Mouse (Mus musculus): ENCODE data around the gene Sds. TPM values are rescaled to one million over a fixed set of nuclear protein-coding genes. Genes with fewer than 3 reads are reported as not detected.

The Sds gene
- total RNA-seq, 2 experiments from 2014 or later = not detected

DNA sequence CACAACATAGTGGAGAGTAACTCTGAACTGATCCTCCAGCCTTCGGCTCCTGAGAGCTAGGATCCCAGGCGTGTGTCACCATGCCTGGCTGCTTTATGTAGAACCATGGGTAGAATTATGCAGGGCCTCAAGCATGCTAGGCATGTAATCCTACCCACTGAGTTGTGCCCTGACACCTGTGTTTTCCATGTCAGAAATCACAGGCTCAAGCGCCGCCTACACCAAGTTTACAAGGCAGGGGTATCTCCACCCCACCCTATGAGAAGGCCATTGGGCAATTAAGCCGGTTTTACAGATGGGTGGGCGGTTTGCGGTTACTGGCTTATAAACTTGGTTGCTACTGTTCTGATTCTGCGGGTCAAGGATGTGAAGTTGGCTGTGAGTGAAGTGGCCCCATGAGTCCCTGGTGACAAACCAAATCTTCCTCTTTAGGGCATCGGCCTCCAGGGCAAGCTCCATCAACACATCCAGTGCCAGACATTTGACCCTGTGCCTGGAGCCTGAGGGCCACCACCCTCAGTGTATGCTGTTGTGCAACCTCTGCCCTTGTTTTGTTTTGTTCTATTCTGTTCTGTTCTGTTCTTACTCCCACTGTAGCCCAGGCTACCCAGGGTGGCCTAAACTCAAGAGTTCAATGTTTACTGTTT is 37.8 kb downstream of the Sds start:
- no peak for DNase-seq (ENCODE audit: low spot score in 2 of 2)

GRCm38 (mm10) chr5:120514754-120515153 is 38.4 kb downstream of the Sds start:
- DNase-seq (ENCODE audit: low spot score in 2 of 2) = no peak

DNA sequence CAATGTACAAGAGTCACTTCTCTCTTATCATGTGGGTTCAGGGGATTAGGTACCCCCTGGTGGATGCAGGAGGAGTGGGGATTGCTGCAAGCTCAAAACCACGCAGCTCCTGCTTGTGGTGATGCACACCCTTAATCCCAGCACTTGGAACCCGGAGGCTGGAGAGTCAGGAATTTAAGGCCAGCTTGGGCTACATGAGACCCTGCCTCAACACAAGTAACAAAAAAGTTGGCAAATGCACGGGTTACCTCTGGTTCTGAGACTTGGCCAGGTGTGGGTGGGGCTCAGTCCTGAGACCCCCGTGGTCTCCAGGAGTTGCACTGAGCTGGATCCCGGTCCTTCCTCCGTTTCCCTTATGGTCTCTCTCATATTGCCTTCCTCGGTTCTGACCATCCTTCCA is 39.1 kb downstream of the Sds start:
- no peak for DNase-seq (ENCODE audit: low spot score in 2 of 2)

DNA sequence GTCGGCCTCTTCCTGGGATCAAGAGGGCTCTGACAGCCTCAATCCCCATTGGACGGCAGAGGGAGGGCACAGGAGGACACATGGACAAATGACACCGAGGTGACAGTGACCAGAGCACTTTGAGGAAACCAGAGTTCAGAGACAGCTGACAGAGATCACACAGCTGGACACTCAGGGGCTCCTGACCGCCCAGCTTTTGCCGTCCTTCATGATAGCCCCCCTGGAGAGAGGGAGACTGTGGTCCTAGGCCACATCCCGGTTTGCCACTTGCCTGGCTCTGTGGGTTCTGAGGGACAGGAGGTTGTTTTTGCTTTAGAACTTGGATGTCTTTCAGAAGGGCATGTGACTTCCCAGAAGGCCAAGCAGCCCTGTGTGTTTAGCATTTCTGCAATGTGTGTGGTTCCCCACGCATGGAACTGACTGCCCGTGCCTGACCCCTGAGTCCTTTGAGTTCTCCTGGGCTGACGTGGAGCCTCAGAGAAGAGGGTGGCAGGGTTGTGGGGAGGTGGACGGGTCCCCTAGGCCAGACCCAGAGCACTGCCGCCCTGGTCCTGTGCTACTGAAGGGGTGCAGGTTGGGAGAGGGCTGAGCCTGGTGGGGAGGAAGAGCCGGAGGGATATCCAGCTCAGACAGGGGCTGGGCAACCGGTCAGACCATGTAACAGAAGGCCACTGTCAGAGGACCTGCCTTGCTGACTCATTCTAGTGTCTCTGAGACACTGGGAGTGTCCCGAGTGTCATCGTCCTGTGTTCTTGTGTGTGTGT is 40.1 kb downstream of the Sds start:
- no peak for DNase-seq (ENCODE audit: low spot score in 2 of 2)

GRCm38 (mm10) chr5:120517552-120517951 is 41.2 kb downstream of the Sds start:
- no peak for DNase-seq (ENCODE audit: low spot score in 2 of 2)

- DNase-seq (ENCODE audit: low spot score in 2 of 2) = peak in 1 of 2 experiments; percentile 40
Observed at GRCm38 (mm10) chr5:120522649-120523048, 46.3 kb downstream of the Sds start.

GRCm38 (mm10) chr5:120524736-120525135 is 48.4 kb downstream of the Sds start:
- no peak for DNase-seq (ENCODE audit: low spot score in 2 of 2)

DNA sequence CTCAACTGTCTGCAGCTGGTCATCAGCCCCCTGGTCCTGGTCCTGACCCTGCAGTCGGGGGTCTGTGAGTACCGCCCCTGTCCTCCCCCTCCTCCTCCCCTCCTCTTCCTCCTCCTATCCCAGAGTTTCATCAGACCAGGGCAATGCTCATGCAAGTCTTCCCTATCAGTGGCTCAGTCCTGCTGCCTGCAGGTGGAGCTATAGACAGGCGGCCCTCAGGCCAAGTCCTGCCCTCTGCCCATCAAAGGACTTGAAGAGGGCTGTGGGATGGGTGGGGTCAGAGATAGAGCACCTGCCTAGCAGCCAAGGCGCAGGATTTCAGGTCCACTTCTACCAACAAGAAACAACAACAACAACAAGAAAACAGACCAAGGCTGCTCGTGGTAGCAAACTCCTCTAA is 49.4 kb downstream of the Sds start:
- no peak for DNase-seq (ENCODE audit: low spot score in 2 of 2)

DNA sequence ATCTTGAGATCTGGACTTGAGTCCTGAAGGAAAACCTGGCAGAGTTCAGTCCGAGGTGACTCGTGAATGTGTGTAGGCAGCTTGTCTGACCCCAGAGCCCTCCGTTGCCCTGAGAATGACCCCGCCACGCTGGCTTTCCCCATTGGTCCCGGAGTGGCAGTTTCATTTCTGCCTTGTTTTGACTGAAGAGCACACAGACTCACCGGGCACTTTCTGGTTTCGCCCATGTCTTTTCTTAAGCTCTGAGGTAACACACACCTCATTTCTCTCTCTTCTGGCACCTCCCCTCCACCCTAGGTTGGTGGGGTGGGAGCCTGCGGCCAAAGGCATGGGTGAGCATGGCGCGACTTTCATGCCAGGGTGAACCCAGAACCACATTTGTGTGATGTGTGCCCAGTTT is 50.0 kb downstream of the Sds start:
- no peak for DNase-seq (ENCODE audit: low spot score in 2 of 2)

- DNase-seq (ENCODE audit: low spot score in 2 of 2) = no peak
Observed at GRCm38 (mm10) chr5:120527296-120527964, 51.1 kb downstream of the Sds start.

DNA sequence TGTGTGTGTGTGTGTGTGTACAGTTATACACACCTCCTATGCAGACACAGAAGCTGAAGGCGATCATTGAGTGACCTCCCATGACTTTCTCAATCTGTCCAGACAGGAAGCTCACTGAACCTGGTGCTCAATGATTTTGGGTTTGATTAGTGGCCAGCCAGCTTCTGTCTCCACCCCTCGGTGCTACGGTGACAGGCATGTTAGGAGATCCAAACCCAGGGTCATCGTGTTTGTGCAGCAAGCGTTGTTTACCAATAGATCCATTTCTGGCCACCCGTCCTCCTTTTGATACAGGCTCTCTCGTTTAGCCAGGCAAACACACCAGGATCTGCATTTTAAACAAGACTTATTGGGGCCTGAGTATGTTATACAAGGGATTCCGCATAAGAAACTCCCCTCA is 55.3 kb downstream of the Sds start:
- DNase-seq (ENCODE audit: low spot score in 2 of 2) = no peak

Other genes starting within 250 kb of the Sds start
- under 1 TPM; 0.50 to 0.67 TPM for gene Lhx5, start 44.8 kb upstream of the Sds start, total RNA-seq (2021)
- gene Sdsl, start 3.7 kb upstream of the Sds start, total RNA-seq (2021) = 1 to 10 TPM; 6.1 to 7.1 TPM
- 10 to 100 TPM; 63.2 to 66.8 TPM for gene Plbd2, start 27.1 kb downstream of the Sds start, total RNA-seq (2021)
- 1 to 10 TPM; 5.5 to 5.7 TPM for gene Slc8b1, start 34.6 kb downstream of the Sds start, total RNA-seq (2021)
- 10 to 100 TPM; 44.1 to 47.4 TPM for gene Tpcn1, start 112.1 kb downstream of the Sds start, total RNA-seq (2021)
- gene Iqcd, start 112.5 kb downstream of the Sds start, total RNA-seq (2021) = 1 to 10 TPM in 1 of 2 experiments, under 1 TPM in 1; 0.91 to 1.2 TPM
- 10 to 100 TPM; 24.1 to 27.3 TPM for gene Rita1, start 136.1 kb downstream of the Sds start, total RNA-seq (2021)
- gene Ddx54, start 136.2 kb downstream of the Sds start, total RNA-seq (2021) = 10 to 100 TPM; 45.0 to 45.1 TPM
- gene Cfap73, start 157.7 kb downstream of the Sds start, total RNA-seq (2021) = under 1 TPM; 0.76 to 0.80 TPM
- gene Rasal1, start 172.3 kb downstream of the Sds start, total RNA-seq (2021) = 100 to 1,000 TPM in 1 of 2 experiments, 10 to 100 TPM in 1; 77.2 to 112 TPM
- 10 to 100 TPM; 87.6 to 93.3 TPM for gene Dtx1, start 235.4 kb downstream of the Sds start, total RNA-seq (2021)

Data from layer of hippocampus, postnatal 10 days (tissue).